Mouse (Mus musculus): ENCODE results near the gene Btbd19.
A peak's percentile ranks its signal among the peaks of the same experiment; 100 is the strongest.

The Btbd19 gene

GRCm38 (mm10) chr4:117133817-117134600, 8.5 kb upstream of the Btbd19 start, which contains the start of gene Plk3:
Plk3 (minus strand) TSS chr4:117133963.
- DNase-seq = peak; percentile 98

GRCm38 (mm10) chr4:117133366-117133796, 7.9 kb upstream of the Btbd19 start:
- DNase-seq = no peak

GRCm38 (mm10) chr4:117132794-117133143, 7.2 kb upstream of the Btbd19 start:
- DNase-seq = no peak

- peak; percentile 65 for DNase-seq
Measured at GRCm38 (mm10) chr4:117131890-117132793, 6.6 kb upstream of the Btbd19 start.

- no peak for DNase-seq
Measured at GRCm38 (mm10) chr4:117131198-117131597, 5.7 kb upstream of the Btbd19 start.

GRCm38 (mm10) chr4:117130790-117131189, 5.3 kb upstream of the Btbd19 start:
- DNase-seq = no peak

- no peak for DNase-seq
Measured at GRCm38 (mm10) chr4:117127991-117128686, 2.6 kb upstream of the Btbd19 start.

GRCm38 (mm10) chr4:117126675-117127290, 1.3 kb upstream of the Btbd19 start, which contains the start of gene Tctex1d4:
Tctex1d4 (plus strand) TSS chr4:117126794.
- no peak for DNase-seq

GRCm38 (mm10) chr4:117125910-117126674, 567 bp upstream of the Btbd19 start:
- DNase-seq = peak; percentile 93

GRCm38 (mm10) chr4:117124518-117125347, 792 bp downstream of the Btbd19 start:
- DNase-seq = peak; percentile 61

- DNase-seq = no peak
Measured at GRCm38 (mm10) chr4:117124218-117124517, 1.4 kb downstream of the Btbd19 start.

GRCm38 (mm10) chr4:117123546-117124217, 1.8 kb downstream of the Btbd19 start:
- DNase-seq = no peak

- DNase-seq = no peak
Measured at GRCm38 (mm10) chr4:117122209-117122608, 3.3 kb downstream of the Btbd19 start.

- DNase-seq = peak; percentile 98
Measured at GRCm38 (mm10) chr4:117120445-117121414, 4.8 kb downstream of the Btbd19 start.

GRCm38 (mm10) chr4:117120052-117120444, 5.5 kb downstream of the Btbd19 start:
- DNase-seq = no peak

- no peak for DNase-seq
Measured at GRCm38 (mm10) chr4:117119636-117120035, 5.9 kb downstream of the Btbd19 start.

- DNase-seq = no peak
Measured at GRCm38 (mm10) chr4:117117931-117118330, 7.6 kb downstream of the Btbd19 start.

- no peak for DNase-seq
Measured at GRCm38 (mm10) chr4:117115592-117115991, 9.9 kb downstream of the Btbd19 start.

- DNase-seq = no peak
Measured at GRCm38 (mm10) chr4:117113237-117113636, 12.3 kb downstream of the Btbd19 start.
